In genomic region chr1:127487161-127487560, GRCm38 (mm10) we compare ENCODE assay signal across 9 mouse cellular contexts.
DNase-seq lines count a peak whose midpoint lies in the region; ATAC-seq and TF ChIP-seq lines count a peak whose summit lies in the region.
"Had no signal": no experiment of that assay in that cellular context is flagged by ENCODE, and none has a peak within 500 bp of the region (broad histone marks: within the 10 kb centered on the region; RNA-seq: fewer than 3 reads in every experiment).

No protein-coding gene starts in this region.

- H3K9ac ChIP-seq in forebrain, embryonic 14.5 days (ENCODE audit: low read length), result no peak overlapping the region
- no peak overlapping the region for H3K9ac ChIP-seq in forebrain, embryonic 16.5 days (replicated peaks; ENCODE audit: low read depth, low read length)
- no peak overlapping the region for H3K9ac ChIP-seq in MEL (ENCODE audit: control insufficient read depth, low read depth, low read length, poor library complexity, severe bottlenecking)
- H3K9ac ChIP-seq in embryonic facial prominence, embryonic 11.5 days (replicated peaks; ENCODE audit: low read length), result no peak overlapping the region

- TF ChIP-seq RAD21 in MEL (IDR thresholded peaks at IDR 0.05; ENCODE audit: low read depth, low read length), result peak; percentile 67

- 0 out of 2 replicates have a peak, but pooled peaks cover 2% of the 10 kb centered on the region for H3K36me3 ChIP-seq in forebrain, embryonic 14.5 days (ENCODE audit: control insufficient read depth, insufficient read depth, low read length)
- H3K36me3 ChIP-seq in forebrain, embryonic 16.5 days (ENCODE audit: control insufficient read depth, insufficient read depth), result no peaks in the 10 kb centered on the region
- no peaks in the 10 kb centered on the region for H3K36me3 ChIP-seq in MEL (ENCODE audit: control insufficient read depth in 1 of 2, insufficient read depth in 2 of 2, low read length in 2 of 2)
- no peaks in the 10 kb centered on the region for H3K36me3 ChIP-seq in embryonic facial prominence, embryonic 11.5 days (replicated peaks; ENCODE audit: control insufficient read depth, insufficient read depth, low read depth, low read length)

- no peaks in the 10 kb centered on the region for H3K9me3 ChIP-seq in forebrain, embryonic 14.5 days (replicated peaks; ENCODE audit: control insufficient read depth, low read length)
- no peaks in the 10 kb centered on the region for H3K9me3 ChIP-seq in forebrain, embryonic 16.5 days (ENCODE audit: control insufficient read depth, low read length)
- H3K9me3 ChIP-seq in MEL (replicated peaks; ENCODE audit: insufficient read depth, low read length), result no peaks in the 10 kb centered on the region
- no peaks in the 10 kb centered on the region for H3K9me3 ChIP-seq in embryonic facial prominence, embryonic 11.5 days (replicated peaks; ENCODE audit: control insufficient read depth, low read length)
- H3K9me3 ChIP-seq: megakaryocyte, embryonic 14.5 days had no signal

- no peak for ATAC-seq in forebrain, embryonic 14.5 days
- ATAC-seq in forebrain, embryonic 16.5 days, result no peak
- ATAC-seq in embryonic facial prominence, embryonic 11.5 days (replicated peaks; ENCODE audit: insufficient number of reproducible peaks, low FRiP score, low TSS enrichment, low read depth), result no peak

- peak; percentile 71 to 82 (median 79) for TF ChIP-seq CTCF in MEL (IDR thresholded peaks at IDR 0.05 in 2 of 3, conservative IDR thresholded peaks at IDR 0.05 in 1 of 3; ENCODE audit: control insufficient read depth in 1 of 3, insufficient read depth in 1 of 3, low read depth in 2 of 3, low read length in 3 of 3, poor library complexity in 1 of 3, severe bottlenecking in 1 of 3)

- WGBS in forebrain, embryonic 14.5 days, result 81% methylated on average over 4 of the region's 4 CpGs
- WGBS in forebrain, embryonic 16.5 days, result 80% methylated on average over 4 of the region's 4 CpGs
- 80% methylated on average over 4 of the region's 4 CpGs for WGBS in embryonic facial prominence, embryonic 11.5 days

- TF ChIP-seq POLR2A in MEL (IDR thresholded peaks at IDR 0.05; ENCODE audit: control insufficient read depth in 1 of 2, insufficient read depth in 1 of 2, low read depth in 1 of 2, low read length in 2 of 2, poor library complexity in 1 of 2), result no peak

- H3K4me1 ChIP-seq in forebrain, embryonic 14.5 days (ENCODE audit: control insufficient read depth, insufficient read depth, low read length), result no peaks in the 10 kb centered on the region; the same call in 1 of the 2 replicates
- no peaks in the 10 kb centered on the region; the same call in none of the 2 replicates for H3K4me1 ChIP-seq in forebrain, embryonic 16.5 days (replicated peaks; ENCODE audit: control insufficient read depth, insufficient read depth, low read length)
- H3K4me1 ChIP-seq in MEL (ENCODE audit: control insufficient read depth in 1 of 2, insufficient read depth in 2 of 2, low read length in 2 of 2), result no peaks in the 10 kb centered on the region
- no peaks in the 10 kb centered on the region for H3K4me1 ChIP-seq in embryonic facial prominence, embryonic 11.5 days (ENCODE audit: control insufficient read depth, insufficient read depth, low read length)

- H3K79me2 ChIP-seq in MEL (ENCODE audit: control insufficient read depth, insufficient read depth, low read length, poor library complexity), result no peaks in the 10 kb centered on the region

- no peaks in the 10 kb centered on the region for H3K27me3 ChIP-seq in forebrain, embryonic 14.5 days (replicated peaks; ENCODE audit: control insufficient read depth, insufficient read depth, low read length)
- H3K27me3 ChIP-seq in forebrain, embryonic 16.5 days (replicated peaks; ENCODE audit: control insufficient read depth, insufficient read depth, low read length), result no peaks in the 10 kb centered on the region
- H3K27me3 ChIP-seq in MEL (ENCODE audit: control insufficient read depth in 1 of 2, insufficient read depth in 2 of 2, low read length in 2 of 2), result no peaks in the 10 kb centered on the region
- H3K27me3 ChIP-seq in embryonic facial prominence, embryonic 11.5 days (ENCODE audit: control insufficient read depth, insufficient read depth, low read length), result no peaks in the 10 kb centered on the region
- H3K27me3 ChIP-seq: megakaryocyte, embryonic 14.5 days had no signal

- no peak overlapping the region for H3K27ac ChIP-seq in forebrain, embryonic 14.5 days (ENCODE audit: low read depth, low read length)
- no peak overlapping the region for H3K27ac ChIP-seq in forebrain, embryonic 16.5 days (ENCODE audit: low read length)
- no peak overlapping the region for H3K27ac ChIP-seq in MEL (ENCODE audit: control insufficient read depth, low read depth, low read length)
- no peak overlapping the region for H3K27ac ChIP-seq in embryonic facial prominence, embryonic 11.5 days (replicated peaks; ENCODE audit: low read depth, low read length)

- no peak for TF ChIP-seq EP300 in MEL (IDR thresholded peaks at IDR 0.05; ENCODE audit: low read depth in 1 of 2, low read length in 2 of 2)

- H3K4me3 ChIP-seq in forebrain, embryonic 14.5 days (ENCODE audit: low read depth, low read length), result no peak overlapping the region
- H3K4me3 ChIP-seq in forebrain, embryonic 16.5 days (replicated peaks; ENCODE audit: low read length), result no peak overlapping the region
- no peak overlapping the region for H3K4me3 ChIP-seq in MEL (ENCODE audit: control insufficient read depth in 1 of 2, insufficient read depth in 1 of 2, low read depth in 2 of 2, low read length in 2 of 2)
- no peak overlapping the region for H3K4me3 ChIP-seq in embryonic facial prominence, embryonic 11.5 days (ENCODE audit: low read depth, low read length)
- H3K4me3 ChIP-seq: megakaryocyte, embryonic 14.5 days had no signal

- peak; percentile 29 for DNase-seq in forebrain, embryonic 14.5 days (ENCODE audit: low spot score)
- DNase-seq in left cerebral cortex, adult 18-20 months (ENCODE audit: low spot score in 2 of 2), result peak; percentile 51 to 76
- DNase-seq in left cerebral cortex, adult 11 months (ENCODE audit: low spot score), result no peak
- DNase-seq in MEL (ENCODE audit: low read depth, low spot score), result peak; percentile 53
- DNase-seq in embryonic facial prominence, embryonic 11.5 days (ENCODE audit: low spot score), result peak; percentile 27
- peak; percentile 22 for DNase-seq in lung, postnatal 36 days
- no peak for DNase-seq in Muller cell, postnatal 12 days (ENCODE audit: inconsistent ontology term)

- H3K4me2 ChIP-seq in forebrain, embryonic 14.5 days (ENCODE audit: low read length), result no peak overlapping the region
- H3K4me2 ChIP-seq in forebrain, embryonic 16.5 days (ENCODE audit: low read length), result no peak overlapping the region
- no peak overlapping the region for H3K4me2 ChIP-seq in embryonic facial prominence, embryonic 11.5 days (ENCODE audit: low read depth, low read length)

TF ChIP-seq in MEL, 35 proteins besides CTCF, POLR2A, EP300 and RAD21:
- TF ChIP-seq UBTF (IDR thresholded peaks at IDR 0.05; ENCODE audit: borderline replicate concordance, insufficient read depth, low read depth, low read length) (no peak), MXI1 (IDR thresholded peaks at IDR 0.05; ENCODE audit: low read depth, low read length) (no peak), ELF1 (IDR thresholded peaks at IDR 0.05; ENCODE audit: low read depth, low read length) (no peak), ZC3H11A (IDR thresholded peaks at IDR 0.05; ENCODE audit: low read depth, low read length) (peak; percentile 38), MAZ (IDR thresholded peaks at IDR 0.05; ENCODE audit: low read depth, low read length) (0 out of 2 replicates have a peak, but pooled peaks have one; percentile 38), SMC3 (IDR thresholded peaks at IDR 0.05; ENCODE audit: low read depth, low read length) (peak; percentile 64), USF2 (IDR thresholded peaks at IDR 0.05; ENCODE audit: borderline replicate concordance in 1 of 2, insufficient read depth in 1 of 2, low read depth in 1 of 2, low read length in 2 of 2) (no peak)

Comparison
In these comparisons a context has a peak if more than half of its experiments do, and no peak if none do; other contexts are left out.
1. DNase-seq: peak in forebrain, embryonic 14.5 days (single experiment), left cerebral cortex, adult 18-20 months (2 of 2), MEL (single experiment), embryonic facial prominence, embryonic 11.5 days (single experiment) and lung, postnatal 36 days (single experiment); none in left cerebral cortex, adult 11 months (single experiment) and Muller cell, postnatal 12 days (single experiment).